Mouse (Mus musculus) myocyte (in vitro differentiated cells): ENCODE results near the gene Sema4d.

Experiments used
- POLR2A ChIP-seq: IDR thresholded peaks from one replicate; pipeline ENCODE4 v1.6.1; 2011; ENCODE audit warnings: low read depth, mild to moderate bottlenecking, control low read depth, moderate library complexity; ENCODE audit not compliant: insufficient read length
- POLR2AphosphoS2 ChIP-seq: IDR thresholded peaks from one replicate; pipeline ENCODE4 v1.6.1; 2011; ENCODE audit warnings: low read depth, control low read depth; ENCODE audit not compliant: insufficient read length
- TCF12 ChIP-seq: IDR thresholded peaks from one replicate; pipeline ENCODE4 v1.6.1; 2011; ENCODE audit warnings: mild to moderate bottlenecking, control low read depth; ENCODE audit not compliant: poor library complexity, insufficient read depth, severe bottlenecking
- USF1 ChIP-seq: IDR thresholded peaks from one replicate; pipeline ENCODE4 v1.6.1; 2011; ENCODE audit warnings: low read depth, mild to moderate bottlenecking, control low read depth, moderate library complexity

- no peak for TF ChIP-seq TCF12
- TF ChIP-seq POLR2AphosphoS2: no peak
- TF ChIP-seq POLR2A: no peak
- TF ChIP-seq USF1: no peak
Measured at GRCm38 (mm10) chr13:51780509-51781155, 12.9 kb downstream of the Sema4d start.
